Mouse (Mus musculus) cortical plate, adult 2 months (tissue): ENCODE measurements around the gene Tmtc3. TPM values are rescaled to one million over a fixed set of nuclear protein-coding genes. Genes with fewer than 3 reads are reported as not detected.

ENCODE experiments used
- H3K27ac ChIP-seq: fragments of 200-500 bp; 2 replicates; pipeline ENCODE4 v1.5.1; 2012; ENCODE audit warnings: low read length, control low read depth, inconsistent platforms; ENCODE audit not compliant: insufficient read depth
- H3K4me1 ChIP-seq: fragments of 200-500 bp; 2 replicates; pipeline ENCODE4 v1.6.1; 2011; ENCODE audit warnings: low read length; ENCODE audit not compliant: control insufficient read depth, insufficient read depth
- H3K4me3 ChIP-seq: fragments of 200-500 bp; 2 replicates; pipeline ENCODE4 v1.5.1; 2011; ENCODE audit warnings: mild to moderate bottlenecking, low read length, control low read depth; ENCODE audit not compliant: insufficient read depth
- CTCF ChIP-seq: fragments of 200-500 bp; IDR thresholded peaks from 2 replicates; pipeline ENCODE4 v1.5.1; 2011; ENCODE audit warnings: mild to moderate bottlenecking, control low read depth, low read length; ENCODE audit not compliant: insufficient read depth; ENCODE audit errors: extremely low read depth
- POLR2A ChIP-seq: fragments of 200-500 bp; IDR thresholded peaks from 2 replicates; pipeline ENCODE4 v1.6.1; 2011; ENCODE audit warnings: mild to moderate bottlenecking, low read length, control low read depth; ENCODE audit not compliant: insufficient read depth; ENCODE audit errors: extremely low read depth
- polyA plus RNA-seq: library from polyadenylated mRNA; depleted of rRNA; stranded (reverse); fragments of >200 nt; gene quantifications from 2 replicates; pipeline ENCODE4 v1.2.3, GENCODE M21; 2012; rRNA removed

Gene Tmtc3
- polyA plus RNA-seq, result 6.3 and 6.6 TPM in 2 replicates

DNA sequence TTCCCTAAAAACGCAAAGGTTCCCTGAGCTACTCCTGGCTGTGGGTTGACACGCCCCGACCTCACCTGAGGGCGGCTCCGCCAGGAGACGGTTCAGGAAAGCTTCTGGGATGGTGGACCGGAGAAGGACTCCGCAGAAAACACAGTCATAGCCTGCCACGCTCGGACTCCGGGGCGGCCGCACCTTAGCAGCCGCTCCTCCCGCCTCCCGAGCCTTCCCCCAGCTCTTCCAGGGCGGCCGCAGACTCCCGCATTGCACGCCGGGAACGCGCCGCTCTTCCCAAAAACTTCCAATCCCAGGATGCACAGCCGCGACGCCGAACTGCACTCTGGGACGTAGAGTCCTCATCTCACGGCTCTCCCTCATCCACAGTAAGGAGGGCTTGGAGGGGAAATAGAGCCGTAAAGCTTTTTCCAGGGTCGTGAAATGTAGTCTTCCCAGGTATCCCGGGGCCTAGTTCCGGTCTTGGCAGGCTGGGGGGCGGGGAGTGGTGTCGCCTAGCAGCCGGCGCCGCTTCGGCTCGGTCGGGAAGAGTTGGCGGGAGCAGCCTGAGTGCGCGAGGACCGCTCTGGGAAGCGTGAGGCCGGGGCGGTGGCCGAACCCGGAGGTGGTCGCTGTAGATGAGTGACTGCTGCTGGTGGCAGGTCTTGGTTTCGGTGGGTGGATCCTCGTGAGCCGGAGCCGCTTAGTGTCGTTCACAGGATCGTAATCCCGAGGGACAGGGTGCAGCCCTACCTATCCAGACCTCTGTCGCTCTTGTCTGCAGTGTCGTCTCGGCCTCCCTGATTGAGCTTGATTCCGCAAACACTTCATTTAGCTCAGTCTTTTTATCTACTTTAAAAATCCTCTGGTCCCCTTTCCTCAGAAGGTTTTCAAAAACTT is at the start of gene Tmtc3, which contains the start of gene Cep290:
Gene Tmtc3 (minus strand): TSS at position 254 of the 882 bp plus-strand sequence.
Gene Cep290 (plus strand): TSS at position 462 of the 882 bp plus-strand sequence.
- peak; percentile 58 for TF ChIP-seq POLR2A
- no peak for TF ChIP-seq CTCF
- no peak within 1 kb of the TSS for H3K27ac ChIP-seq
- no peaks in the 10 kb centered on the region for H3K4me1 ChIP-seq
- peak within 1 kb of the TSS; percentile 73 for H3K4me3 ChIP-seq

GRCm38 (mm10) chr10:100524499-100525390 is 37.6 kb upstream of the Tmtc3 start:
- no peak for TF ChIP-seq CTCF
- no peak for TF ChIP-seq POLR2A

DNA sequence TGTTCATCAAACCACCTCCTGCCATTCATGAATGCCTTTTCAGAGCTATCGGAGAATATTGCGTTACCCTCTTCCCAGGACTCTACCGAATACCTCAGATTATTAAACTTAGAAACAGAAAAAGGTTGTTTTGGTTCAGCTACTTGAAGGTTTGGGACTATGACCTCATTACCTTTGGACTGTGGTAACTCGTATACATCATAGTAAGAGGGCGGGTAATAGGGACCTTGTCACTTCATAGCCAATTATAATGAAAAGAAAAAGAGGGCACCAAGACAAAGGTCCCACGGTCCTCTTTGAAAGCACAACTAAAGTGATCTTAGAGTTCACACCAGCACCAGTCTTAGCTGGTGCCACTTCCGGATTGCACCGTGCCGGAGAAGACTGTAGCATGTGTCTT is 35.2 kb upstream of the Tmtc3 start:
- Histone ChIP-seq H3K27ac (no peak overlapping the region), H3K4me3 (no peak overlapping the region), H3K4me1 (no peaks in the 10 kb centered on the region)
- no peak for TF ChIP-seq CTCF

More at GRCm38 (mm10) chr10:100524499-100525390, 37.6 kb upstream of the Tmtc3 start:
- no peak overlapping the region for H3K4me3 ChIP-seq
- H3K4me1 ChIP-seq, result no peaks in the 10 kb centered on the region
- H3K27ac ChIP-seq, result no peak overlapping the region

DNA sequence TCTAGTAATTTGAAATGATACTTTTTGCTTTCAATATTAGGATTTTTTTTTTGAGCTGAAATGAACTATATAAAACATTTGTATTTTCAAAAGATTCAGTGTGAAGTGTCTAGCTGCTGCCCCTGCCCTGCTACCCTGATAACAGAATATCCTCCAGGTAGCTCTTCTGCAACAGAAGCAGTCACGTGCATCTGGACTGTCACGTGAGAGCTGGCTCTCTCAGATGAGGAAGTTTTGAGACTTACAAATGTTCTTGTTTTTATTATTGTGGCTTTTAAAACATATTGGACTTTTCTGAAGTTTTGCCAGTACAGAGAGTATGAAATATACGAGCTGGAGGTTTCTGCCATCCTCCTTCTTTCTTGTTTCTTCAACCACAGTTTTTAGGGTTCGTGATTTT is 34.5 kb upstream of the Tmtc3 start:
- no peak overlapping the region for H3K4me3 ChIP-seq
- H3K4me1 ChIP-seq, result no peaks in the 10 kb centered on the region
- TF ChIP-seq CTCF (no peak), POLR2A (no peak)
- no peak overlapping the region for H3K27ac ChIP-seq

DNA sequence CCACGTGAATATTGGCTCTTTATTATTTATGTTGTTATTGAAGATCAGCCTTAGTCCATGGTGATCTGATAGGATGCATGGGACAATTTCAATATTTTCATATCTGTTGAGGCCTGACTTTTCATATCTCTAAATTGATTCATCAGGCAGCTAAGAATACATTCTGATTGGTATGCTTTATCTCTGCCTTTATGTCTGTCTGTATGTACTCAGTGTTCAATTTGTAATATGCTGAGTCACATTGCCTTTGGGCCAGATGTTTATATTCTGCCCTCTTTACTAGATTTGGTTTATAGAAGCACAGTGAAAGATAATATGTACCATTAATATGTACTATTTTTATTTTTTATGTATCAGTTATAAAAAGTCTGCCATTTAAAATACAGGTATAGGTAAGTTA is 21.0 kb upstream of the Tmtc3 start:
- no peak for TF ChIP-seq POLR2A
- TF ChIP-seq CTCF, result no peak
- H3K4me3 ChIP-seq, result no peak overlapping the region
- no peak overlapping the region for H3K27ac ChIP-seq
- no peaks in the 10 kb centered on the region for H3K4me1 ChIP-seq

GRCm38 (mm10) chr10:100498309-100498708 is 11.2 kb upstream of the Tmtc3 start:
- H3K4me3 ChIP-seq, result no peak overlapping the region
- no peak for TF ChIP-seq POLR2A
- no peak for TF ChIP-seq CTCF
- H3K4me1 ChIP-seq, result no peaks in the 10 kb centered on the region
- H3K27ac ChIP-seq, result no peak overlapping the region

DNA sequence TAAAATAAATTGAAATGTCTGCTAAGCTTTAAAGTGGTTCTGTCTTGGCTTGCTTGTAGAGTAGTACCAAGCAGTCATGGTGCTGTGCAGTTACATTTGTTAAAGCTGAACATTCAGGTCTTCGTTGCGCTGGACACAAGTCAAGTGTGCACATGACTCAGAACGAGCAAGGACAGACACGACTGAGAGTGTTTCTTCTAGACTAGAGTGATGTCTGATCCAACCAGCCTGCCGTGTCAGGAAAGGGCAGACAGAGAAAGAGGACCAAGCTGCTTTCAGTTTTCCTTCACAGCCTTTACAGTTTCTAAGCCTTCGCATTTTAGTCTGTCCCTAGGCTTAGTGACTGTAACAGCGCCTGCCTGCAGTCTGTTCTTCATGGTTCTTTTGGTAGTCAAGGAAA is 4.8 kb upstream of the Tmtc3 start:
- TF ChIP-seq POLR2A (no peak), CTCF (no peak)
- Histone ChIP-seq H3K4me1 (no peaks in the 10 kb centered on the region), H3K27ac (no peak overlapping the region), H3K4me3 (no peak overlapping the region)

- no peak for TF ChIP-seq POLR2A
- TF ChIP-seq CTCF, result no peak
- Histone ChIP-seq H3K4me1 (no peaks in the 10 kb centered on the region), H3K27ac (no peak overlapping the region), H3K4me3 (peak overlapping the region; percentile 73)
These were observed 451 bp downstream of the Tmtc3 start for GRCm38 (mm10) chr10:100486701-100487096.

GRCm38 (mm10) chr10:100479538-100479937 is 7.6 kb downstream of the Tmtc3 start:
- Histone ChIP-seq H3K27ac (no peak overlapping the region), H3K4me1 (no peaks in the 10 kb centered on the region), H3K4me3 (no peak overlapping the region)
- no peak for TF ChIP-seq POLR2A
- no peak for TF ChIP-seq CTCF

DNA sequence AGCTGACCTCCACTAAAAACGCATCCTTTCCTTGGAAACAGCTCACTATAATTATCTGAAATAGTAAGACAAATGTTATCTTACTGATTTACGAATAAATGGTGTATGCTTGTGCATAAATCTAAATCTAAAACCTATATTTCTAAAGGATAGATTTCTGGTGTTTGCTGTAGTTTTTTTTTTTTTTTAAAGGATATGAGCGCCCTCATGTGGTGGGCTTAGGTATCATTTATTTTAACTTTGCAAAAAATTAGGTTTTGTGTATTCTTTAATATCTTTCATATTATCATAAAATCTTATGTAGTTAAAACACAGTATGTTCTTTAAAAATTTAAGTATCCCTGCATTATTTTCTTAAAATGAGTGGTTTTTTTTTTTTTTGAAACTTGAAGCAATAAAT is 12.1 kb downstream of the Tmtc3 start:
- Histone ChIP-seq H3K27ac (no peak overlapping the region), H3K4me3 (no peak overlapping the region), H3K4me1 (no peaks in the 10 kb centered on the region)
- no peak for TF ChIP-seq CTCF
- no peak for TF ChIP-seq POLR2A
